Mouse (Mus musculus) cerebellum, adult 9-11 months (tissue): Measurements from ENCODE around the gene Spesp1.

Experiments used
- DNase-seq: peaks from one replicate; pipeline ENCODE4 v3.0.0; 2022

The Spesp1 gene

DNA sequence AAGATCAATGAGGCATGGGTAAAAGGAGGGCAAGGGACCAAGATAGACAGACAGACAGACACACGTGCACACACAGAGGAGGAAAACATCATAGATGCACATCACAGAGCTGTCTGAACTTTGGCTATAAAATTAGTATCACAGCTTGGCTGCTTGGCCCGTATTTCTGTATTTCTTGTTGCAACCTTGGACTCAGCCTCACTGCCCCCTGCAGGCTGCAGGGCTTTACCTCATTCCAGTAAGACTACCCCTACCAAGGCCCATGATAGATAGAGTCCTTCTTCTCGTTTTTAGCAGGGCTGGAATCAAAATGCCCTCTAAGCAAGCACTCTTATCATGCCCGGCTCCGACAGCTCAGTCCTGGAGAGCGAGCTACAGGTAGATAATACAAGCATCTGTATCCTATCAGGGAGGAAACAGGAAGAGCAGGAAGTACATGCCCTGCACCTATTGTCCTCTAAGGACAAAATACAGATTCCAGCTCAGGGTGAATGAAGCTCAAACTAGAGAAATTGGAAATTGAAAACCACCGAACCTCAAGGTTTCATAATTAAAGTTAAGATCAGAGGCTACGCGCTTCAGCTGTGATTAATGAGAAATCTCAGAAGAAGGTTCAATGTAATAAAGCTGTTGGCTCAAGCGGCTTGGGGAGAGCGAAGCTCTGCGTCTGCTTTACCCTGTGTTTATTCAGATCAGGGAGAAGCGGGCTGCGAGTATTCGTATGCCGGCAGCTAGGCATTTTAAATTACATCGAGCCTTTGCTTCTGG, 36.2 kb downstream of the Spesp1 start:
- no peak for DNase-seq

DNA sequence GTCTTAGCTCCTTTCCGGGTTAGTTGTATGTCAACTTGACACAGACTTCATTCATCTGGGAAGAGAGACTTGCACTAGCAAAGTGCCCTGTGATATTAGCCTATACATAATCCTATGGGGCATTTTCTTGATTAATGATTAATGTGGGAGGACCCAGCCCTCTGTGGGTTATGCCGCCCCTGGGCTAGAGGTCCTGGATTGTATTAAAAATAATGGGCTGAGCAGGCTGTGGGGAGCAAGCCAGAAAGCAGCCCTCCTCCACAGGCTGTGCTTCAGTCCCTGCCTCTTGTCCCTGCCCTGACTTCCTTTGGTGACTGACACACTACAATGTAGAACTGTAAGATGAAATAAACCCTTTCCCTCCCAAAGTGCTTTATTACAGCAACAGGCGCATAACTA, 37.4 kb downstream of the Spesp1 start:
- DNase-seq = no peak

GRCm38 (mm10) chr9:62243991-62244611, 37.9 kb downstream of the Spesp1 start:
- peak; percentile 72 for DNase-seq

- DNase-seq = no peak
Measured at GRCm38 (mm10) chr9:62240036-62240435, 42.0 kb downstream of the Spesp1 start.

GRCm38 (mm10) chr9:62237381-62237980, 44.5 kb downstream of the Spesp1 start:
- no peak for DNase-seq

DNA sequence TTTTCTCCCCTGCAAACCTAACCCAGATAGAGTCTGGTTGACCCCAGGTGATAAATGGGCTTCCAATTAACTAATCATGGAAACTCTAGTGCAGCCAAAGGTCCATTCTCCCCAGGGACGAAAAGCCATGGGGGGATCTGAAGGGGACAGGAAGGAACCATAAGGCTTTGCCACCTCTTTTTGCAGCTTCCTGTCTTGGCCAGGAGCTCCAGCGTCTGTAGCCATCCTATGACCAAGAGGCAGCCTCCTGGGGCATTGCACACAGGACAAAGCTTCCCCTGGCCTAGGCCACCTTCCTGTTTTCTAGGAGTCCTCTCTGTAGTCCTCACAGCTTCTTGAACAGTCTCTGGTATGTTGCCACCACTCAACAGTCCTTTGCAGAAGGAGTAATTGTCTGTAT, 46.5 kb downstream of the Spesp1 start:
- DNase-seq = no peak

DNA sequence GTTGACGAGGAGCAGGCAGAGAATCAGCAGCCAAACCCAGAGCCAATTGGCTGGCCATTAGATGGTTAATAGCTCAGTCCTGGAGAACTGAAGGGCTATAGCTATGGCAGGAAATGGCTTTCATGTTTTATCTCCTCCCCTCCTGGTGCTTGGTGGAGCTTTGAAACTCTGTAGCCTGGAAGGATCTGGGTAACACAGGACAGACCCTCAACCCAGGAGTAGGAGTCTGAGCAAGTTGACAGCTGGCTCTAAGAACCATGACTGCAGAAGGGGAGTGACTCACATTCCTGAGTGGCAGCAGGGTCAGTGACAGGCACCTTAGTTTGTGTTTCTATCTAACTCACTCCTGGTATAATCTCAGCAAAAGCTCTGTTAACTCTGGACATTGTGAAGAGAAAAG, 49.4 kb downstream of the Spesp1 start:
- DNase-seq = no peak

GRCm38 (mm10) chr9:62231046-62231445, 51.0 kb downstream of the Spesp1 start:
- no peak for DNase-seq

DNA sequence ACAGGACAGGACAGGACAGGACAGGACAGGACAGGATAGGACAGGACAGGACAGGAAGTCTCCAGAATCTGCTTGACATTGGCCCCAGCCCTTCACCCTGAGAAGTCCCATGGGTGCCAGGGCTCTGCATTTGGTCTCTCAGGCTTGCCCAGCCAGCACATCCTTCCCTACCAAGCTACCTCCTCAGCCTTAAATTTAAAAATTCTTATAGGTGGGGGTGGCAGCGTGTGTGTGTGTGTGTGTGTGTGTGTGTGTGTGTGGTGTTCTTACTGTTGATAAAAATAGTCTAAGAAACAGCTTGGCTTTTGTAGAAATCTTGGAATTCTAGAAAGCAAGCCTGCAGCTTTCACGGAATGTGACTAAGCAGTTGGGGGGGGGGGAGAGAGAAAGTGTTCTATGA, 52.0 kb downstream of the Spesp1 start:
- no peak for DNase-seq

DNA sequence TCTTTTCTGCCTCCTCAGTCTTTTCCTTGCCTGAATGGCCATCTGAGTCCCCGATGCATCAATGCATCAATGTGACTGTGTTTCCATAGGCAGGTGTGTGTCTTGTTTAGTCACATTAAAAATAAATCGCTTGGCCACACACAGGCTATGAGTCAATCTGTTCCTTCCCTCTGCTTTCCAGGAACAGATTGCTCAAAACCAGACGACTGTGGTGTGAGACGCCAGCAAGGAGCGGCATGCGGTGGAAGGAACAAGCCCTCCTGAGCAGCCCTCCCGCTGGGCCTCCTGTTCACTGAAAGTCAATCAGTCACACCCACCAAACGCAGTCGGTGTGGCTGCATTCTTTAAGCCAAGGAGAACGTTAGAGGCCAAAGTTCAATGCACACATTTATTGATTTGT, 59.5 kb downstream of the Spesp1 start:
- peak; percentile 77 for DNase-seq

GRCm38 (mm10) chr9:62222029-62222428, 60.0 kb downstream of the Spesp1 start:
- no peak for DNase-seq
